Mouse (Mus musculus) bone marrow, adult 2 months (tissue): Measurements from ENCODE around the gene Cdr2l. TPM values are rescaled to one million over a fixed set of nuclear protein-coding genes. Genes with fewer than 3 reads are reported as not detected.
"Not testable (repeated sequence)": the region's sequence is repeated elsewhere in the genome, so short reads cannot be mapped to it uniquely, and the experiment has no call there.

ENCODE experiments used
- H3K27ac ChIP-seq: fragments of 200-500 bp; 2 replicates; pipeline ENCODE4 v1.5.1; 2012; ENCODE audit warnings: low read depth, mild to moderate bottlenecking, control low read depth, inconsistent platforms, low read length; ENCODE audit not compliant: control insufficient read depth, poor library complexity, insufficient read depth
- H3K4me1 ChIP-seq: fragments of 200-500 bp; 2 replicates; pipeline ENCODE4 v1.6.1; 2011; ENCODE audit warnings: low read length; ENCODE audit not compliant: control insufficient read depth, insufficient read depth
- H3K4me3 ChIP-seq: fragments of 200-500 bp; replicated peaks from 2 replicates; pipeline ENCODE3; 2011; ENCODE audit warnings: mild to moderate bottlenecking, low read depth, low read length, control low read depth; ENCODE audit not compliant: control insufficient read depth
- CTCF ChIP-seq: fragments of 200-500 bp; IDR thresholded peaks from 2 replicates; pipeline ENCODE4 v1.5.1; 2011; ENCODE audit warnings: low read length, control low read depth; ENCODE audit not compliant: control insufficient read depth, insufficient read depth
- POLR2A ChIP-seq: fragments of 200-500 bp; IDR thresholded peaks from 2 replicates; pipeline ENCODE4 v1.6.1; 2011; ENCODE audit warnings: low read depth, mild to moderate bottlenecking, control low read depth, low read length, borderline replicate concordance; ENCODE audit not compliant: control insufficient read depth
- WGBS: fragments of 180-500 bp; shearing (Covaris S2); methylation state at CpG from one replicate; pipeline ENCODE4 v1.1.7; 2018; 5-methylcytosine and 5-hydroxymethylcytosine counted together
- polyA plus RNA-seq: library from polyadenylated mRNA; stranded (reverse); fragments of >200 nt; gene quantifications from 2 replicates; pipeline ENCODE4 v1.2.4, GENCODE M21; 2011; ENCODE audit warnings: low replicate concordance; ENCODE audit not compliant: missing spikeins, insufficient read depth, insufficient read length

The Cdr2l gene
- polyA plus RNA-seq, 1 experiment: 3.1 TPM

DNA sequence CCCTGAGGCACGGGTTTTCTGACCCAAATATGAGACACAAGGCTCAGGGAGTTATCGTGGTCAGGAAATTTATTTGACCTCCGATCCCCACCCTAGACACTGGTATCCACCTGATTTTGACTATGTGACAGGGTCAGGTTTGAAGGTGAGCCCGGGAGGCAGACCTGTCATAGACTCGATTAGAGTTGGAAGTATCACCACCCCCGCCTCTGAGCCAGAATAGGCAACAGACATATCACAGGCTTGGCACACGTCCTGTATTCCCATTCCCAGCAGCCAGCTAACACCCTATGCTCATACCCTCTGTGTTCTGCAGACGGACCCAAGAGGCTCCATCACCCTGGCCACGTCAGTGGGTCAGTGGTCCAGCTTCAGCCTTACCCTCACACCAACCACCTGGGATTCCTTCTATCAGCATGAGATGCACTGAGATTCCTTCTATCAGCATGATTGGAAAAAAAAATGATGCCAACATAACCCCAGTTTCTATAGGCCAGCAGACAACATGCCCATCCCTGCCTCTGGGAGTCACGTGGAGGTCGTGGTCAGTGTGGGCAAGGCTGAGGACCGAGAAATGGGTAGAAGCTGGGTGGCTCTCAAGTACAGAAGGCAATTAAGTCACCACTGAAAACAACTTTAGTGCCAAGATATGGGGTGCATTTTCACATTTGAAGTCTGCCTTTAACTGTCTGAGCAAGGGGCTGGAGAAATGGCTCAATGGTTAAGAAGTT is 6.9 kb upstream of the Cdr2l start:
- Histone ChIP-seq H3K27ac (no peak overlapping the region), H3K4me3 (no peak overlapping the region), H3K4me1 (no peaks in the 10 kb centered on the region)
- TF ChIP-seq CTCF (no peak), POLR2A (no peak)
- WGBS: 51% methylated on average over 12 of the region's 12 CpGs

DNA sequence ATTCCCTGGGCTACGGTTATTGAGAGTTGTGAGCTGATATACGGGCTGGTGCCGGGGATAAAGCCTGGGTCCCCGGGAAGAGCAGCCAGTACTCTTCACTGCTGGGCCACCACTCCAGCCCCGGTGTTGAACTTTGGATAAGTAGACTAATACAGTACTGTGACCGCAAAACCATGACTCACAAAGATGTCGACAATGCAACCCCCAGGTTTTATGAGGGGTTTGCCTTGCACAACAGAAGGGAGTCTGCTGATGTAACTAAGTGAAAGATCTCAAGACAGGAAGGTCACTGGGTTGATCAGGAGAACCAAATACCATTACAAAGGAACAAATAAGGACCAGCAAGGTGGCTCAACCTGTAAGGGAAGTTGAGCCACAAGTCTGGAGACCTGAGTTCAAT is 5.0 kb upstream of the Cdr2l start:
- Histone ChIP-seq H3K27ac (no peak overlapping the region), H3K4me3 (no peak overlapping the region), H3K4me1 (no peaks in the 10 kb centered on the region)
- WGBS: 53% methylated on average over 7 of the region's 7 CpGs
- TF ChIP-seq POLR2A (no peak), CTCF (no peak)

DNA sequence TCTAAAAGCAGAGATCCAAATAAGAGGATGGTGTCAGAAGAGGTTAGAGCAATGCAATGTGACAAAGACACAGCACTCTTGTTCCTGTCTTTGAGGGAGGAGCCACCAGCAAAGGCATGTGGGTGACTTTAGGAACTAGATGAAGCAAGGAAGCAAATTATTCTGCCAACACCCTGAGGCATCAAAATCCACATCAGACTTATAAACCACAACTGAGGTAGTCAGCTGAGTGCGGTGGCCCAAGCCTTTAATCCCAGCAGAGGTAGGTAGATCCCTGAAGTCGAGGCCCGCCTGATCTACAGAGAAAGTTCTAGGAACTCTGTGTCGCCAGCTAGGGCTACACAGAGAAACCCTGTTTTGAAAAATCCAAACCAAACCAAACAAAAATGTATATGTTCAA is 4.5 kb upstream of the Cdr2l start:
- WGBS: 84% methylated on average over 4 of the region's 4 CpGs
- Histone ChIP-seq H3K27ac (no peak overlapping the region), H3K4me3 (no peak overlapping the region), H3K4me1 (no peaks in the 10 kb centered on the region)
- TF ChIP-seq CTCF (no peak), POLR2A (no peak)

DNA sequence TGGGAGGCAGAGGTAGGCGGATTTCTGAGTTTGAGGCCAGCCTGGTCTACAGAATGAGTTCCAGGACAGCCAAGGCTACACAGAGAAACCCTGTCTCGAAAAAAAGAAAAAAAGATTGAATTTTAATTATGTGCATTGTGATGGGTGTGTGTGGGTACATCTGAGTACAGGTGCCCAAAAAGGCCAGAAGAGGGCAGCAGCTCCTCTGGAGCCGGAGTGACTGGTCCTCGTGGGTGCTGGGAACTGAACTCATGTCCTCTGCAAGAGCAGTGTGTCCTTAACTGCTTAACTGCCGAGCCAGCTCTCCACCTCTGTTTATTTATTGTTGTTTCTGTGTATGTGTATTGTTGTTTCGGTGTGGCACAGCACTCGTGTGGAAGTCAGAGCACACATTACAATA is 3.9 kb upstream of the Cdr2l start:
- 77% methylated on average over 7 of the region's 7 CpGs for WGBS
- TF ChIP-seq CTCF: no peak
- no peak for TF ChIP-seq POLR2A
- Histone ChIP-seq H3K4me1 (no peaks in the 10 kb centered on the region), H3K4me3 (no peak overlapping the region), H3K27ac (no peak overlapping the region)

DNA sequence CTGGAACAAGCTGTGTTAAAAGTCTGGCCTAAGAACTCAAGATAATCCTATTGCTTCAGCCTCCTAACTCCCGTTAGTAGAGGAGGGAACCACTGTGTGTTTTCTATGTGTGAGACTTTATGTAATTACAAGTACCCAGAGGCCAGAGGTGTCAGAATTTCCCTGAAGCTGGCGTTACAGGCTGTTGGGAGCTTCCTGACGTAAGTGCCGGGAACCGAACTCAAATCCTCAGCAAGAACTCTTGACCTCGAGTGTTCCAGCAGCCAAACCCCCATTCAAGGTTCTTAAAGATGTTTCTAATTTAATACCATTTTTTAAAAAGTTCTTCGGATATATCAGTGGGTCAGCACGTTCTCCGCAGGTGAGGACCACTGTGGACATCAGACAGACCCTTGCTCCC is 440 bp upstream of the Cdr2l start:
- TF ChIP-seq CTCF (no peak), POLR2A (no peak)
- Histone ChIP-seq H3K27ac (no peak overlapping the region), H3K4me1 (no peaks in the 10 kb centered on the region), H3K4me3 (no peak overlapping the region)
- WGBS: 65% methylated on average over 9 of the region's 9 CpGs

DNA sequence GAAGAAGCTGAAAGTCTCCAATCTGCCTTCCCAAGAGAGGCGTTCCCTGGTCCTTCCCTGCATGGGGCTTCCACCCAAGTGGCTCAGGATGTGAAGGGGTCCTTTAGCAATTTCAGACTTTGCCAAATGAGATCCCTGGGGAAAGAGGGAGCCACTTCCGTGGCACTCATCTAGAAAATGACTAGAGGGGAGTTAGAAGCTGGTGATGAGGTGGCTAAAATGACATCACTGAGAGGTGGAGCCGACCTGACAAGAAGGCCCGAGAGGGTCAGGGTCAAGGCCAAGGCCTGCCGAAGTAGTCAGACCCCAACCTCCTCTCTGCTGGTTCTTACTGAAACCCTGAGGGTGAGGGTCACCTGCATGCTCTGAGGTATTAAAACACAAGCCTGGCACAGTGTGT is 1.2 kb downstream of the Cdr2l start:
- Histone ChIP-seq H3K4me3 (no peak overlapping the region), H3K27ac (no peak overlapping the region), H3K4me1 (no peaks in the 10 kb centered on the region)
- TF ChIP-seq CTCF (no peak), POLR2A (no peak)
- 57% methylated on average over 5 of the region's 5 CpGs for WGBS

DNA sequence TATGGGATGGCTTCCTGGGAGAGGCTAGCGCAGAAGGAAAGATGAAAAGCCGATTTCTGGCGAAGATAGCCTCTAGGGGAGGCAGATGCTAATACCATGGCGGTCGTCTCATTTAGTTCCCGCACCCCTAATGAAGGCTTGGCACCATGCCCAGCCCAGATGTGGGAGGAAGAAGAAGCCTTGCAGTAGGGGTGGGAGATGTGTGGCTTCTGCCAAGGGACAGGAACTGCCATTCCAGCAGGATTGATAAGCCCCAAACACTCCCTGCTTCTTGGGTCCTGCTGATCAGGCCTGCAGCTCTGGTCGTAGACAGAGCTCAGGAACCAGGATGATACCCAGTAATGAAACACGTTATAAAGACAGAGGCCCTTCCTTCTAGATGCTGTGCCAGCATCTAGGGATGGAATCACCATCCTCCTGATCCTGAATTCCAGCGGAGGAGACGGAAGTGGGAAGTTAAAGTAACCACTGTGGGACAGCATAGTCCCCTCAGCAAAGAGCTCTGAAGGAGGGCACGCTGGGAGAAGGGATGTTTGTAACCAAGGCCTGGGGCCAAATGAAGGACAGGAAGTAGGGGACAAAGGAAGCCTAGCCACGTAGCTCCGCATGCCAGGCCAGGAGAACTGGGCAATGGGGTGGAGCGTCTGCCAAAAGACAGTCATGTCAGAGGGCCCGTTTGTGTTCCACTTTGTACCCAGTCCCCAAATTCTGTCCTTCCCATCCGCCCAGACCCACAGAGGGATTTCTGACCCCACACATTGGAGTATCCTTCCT is 2.2 kb downstream of the Cdr2l start:
- TF ChIP-seq POLR2A: no peak
- TF ChIP-seq CTCF: no peak
- no peak overlapping the region for H3K27ac ChIP-seq
- WGBS: 61% methylated on average over 16 of the region's 16 CpGs
- no peak overlapping the region for H3K4me3 ChIP-seq
- no peaks in the 10 kb centered on the region for H3K4me1 ChIP-seq

DNA sequence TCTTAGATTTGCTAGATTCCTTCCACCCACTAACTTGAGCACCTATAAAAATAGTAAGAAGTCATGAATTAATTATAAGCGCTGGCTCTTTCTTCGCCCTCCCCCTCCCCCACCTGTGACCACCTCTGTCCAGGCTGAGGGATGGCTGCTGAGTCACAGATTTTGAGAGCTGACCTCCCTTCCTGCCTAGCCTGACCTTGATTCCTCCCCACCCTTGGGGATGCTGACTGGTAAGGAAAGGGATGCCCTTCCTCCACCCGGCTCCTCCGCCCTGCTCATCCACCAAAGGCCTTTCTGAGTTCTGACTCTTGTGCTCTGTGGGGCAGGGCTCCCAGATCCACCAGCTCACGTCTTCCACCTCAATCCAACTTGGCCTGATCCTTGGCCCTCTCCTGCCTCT is 2.9 kb downstream of the Cdr2l start:
- Histone ChIP-seq H3K4me3 (no peak overlapping the region), H3K4me1 (no peaks in the 10 kb centered on the region), H3K27ac (no peak overlapping the region)
- 86% methylated on average over 5 of the region's 5 CpGs for WGBS
- TF ChIP-seq POLR2A (no peak), CTCF (no peak)

DNA sequence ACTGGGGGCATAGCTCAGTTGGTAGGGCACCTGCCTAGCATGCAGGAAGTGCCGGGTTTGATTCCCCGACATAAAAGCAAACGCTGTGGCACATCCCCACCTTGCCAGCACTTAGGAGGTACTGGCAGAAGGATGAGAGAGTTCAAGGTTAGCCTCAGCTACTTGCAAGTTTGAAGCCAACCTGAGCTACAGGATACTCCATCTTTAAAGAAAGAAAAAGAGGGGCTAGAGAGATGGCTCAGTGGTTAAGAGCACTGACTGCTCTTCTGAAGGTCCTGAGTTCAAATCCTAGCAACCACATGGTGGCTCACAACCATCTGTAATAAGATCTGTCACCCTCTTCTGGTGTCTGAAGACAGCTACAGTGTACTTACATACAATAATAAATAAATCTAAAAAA is 5.1 kb downstream of the Cdr2l start:
- not testable (repeated sequence) for H3K27ac ChIP-seq, H3K4me1 ChIP-seq, H3K4me3 ChIP-seq
- WGBS: 72% methylated on average over 3 of the region's 3 CpGs
